In genomic region chr7:101837154-101837605, GRCm38 (mm10) we compare ENCODE assay signal across 8 mouse cellular contexts. TPM values are rescaled to one million over a fixed set of nuclear protein-coding genes. Genes with fewer than 3 reads are reported as not detected.
DNase-seq lines count a peak whose midpoint lies in the region; ATAC-seq and TF ChIP-seq lines count a peak whose summit lies in the region.

No protein-coding gene starts in this region.

- WGBS in forebrain, embryonic 12.5 days = under 1% methylated on average over 20 of the region's 20 CpGs
- WGBS in limb, embryonic 14.5 days = under 1% methylated on average over 20 of the region's 20 CpGs
- WGBS in stomach, embryonic 15.5 days = 1% methylated on average over 20 of the region's 20 CpGs

- intact Hi-C loops in left cerebral cortex, postnatal 14 days (cut with DNase I) = loop anchor here (5.0 kb wide), 1 partner anchor 160 kb away; no protein-coding TSS in a partner anchor

- H3K4me1 ChIP-seq in G1E (ENCODE audit: insufficient read depth, low read depth, low read length) = peaks cover 26% of the 10 kb centered on the region
- H3K4me1 ChIP-seq in forebrain, embryonic 12.5 days = peaks cover 53% of the 10 kb centered on the region
- H3K4me1 ChIP-seq in limb, embryonic 14.5 days (ENCODE audit: control insufficient read depth, insufficient read depth, low read length) = peaks cover 29% of the 10 kb centered on the region
- H3K4me1 ChIP-seq in stomach, embryonic 15.5 days = peaks cover 20% of the 10 kb centered on the region

- no peak for ATAC-seq in G1E (ENCODE audit: extremely low read depth, insufficient number of reproducible peaks, low FRiP score, poor library complexity, severe bottlenecking)
- peak; percentile 9 for ATAC-seq in forebrain, embryonic 12.5 days (ENCODE audit: low FRiP score)
- peak; percentile 4; the same call in 1 of the 2 replicates for ATAC-seq in limb, embryonic 14.5 days (ENCODE audit: low FRiP score, low read depth)
- ATAC-seq in stomach, embryonic 15.5 days (ENCODE audit: insufficient read depth, low FRiP score, low read depth) = no peak

- peak overlapping the region; percentile 80 for H3K4me3 ChIP-seq in G1E (ENCODE audit: low read depth, low read length)
- peak overlapping the region; percentile 82 for H3K4me3 ChIP-seq in forebrain, embryonic 12.5 days (replicated peaks)
- H3K4me3 ChIP-seq in limb, embryonic 14.5 days (replicated peaks; ENCODE audit: low read length) = peak overlapping the region; percentile 74
- peak overlapping the region; percentile 91 for H3K4me3 ChIP-seq in stomach, embryonic 15.5 days (replicated peaks)

- TF ChIP-seq POLR2A in limb, embryonic 14.5 days (IDR thresholded peaks at IDR 0.05; ENCODE audit: borderline replicate concordance, extremely low read depth, insufficient read depth, insufficient read length) = no peak

- H3K27me3 ChIP-seq in G1E (ENCODE audit: insufficient read depth, low read length) = peaks cover 15% of the 10 kb centered on the region
- no peaks in the 10 kb centered on the region for H3K27me3 ChIP-seq in forebrain, embryonic 12.5 days
- no peaks in the 10 kb centered on the region for H3K27me3 ChIP-seq in limb, embryonic 14.5 days (ENCODE audit: control insufficient read depth, insufficient read depth, low read length)
- H3K27me3 ChIP-seq in stomach, embryonic 15.5 days (replicated peaks) = no peaks in the 10 kb centered on the region

- no peaks in the 10 kb centered on the region for H3K9me3 ChIP-seq in G1E (replicated peaks)
- no peaks in the 10 kb centered on the region for H3K9me3 ChIP-seq in forebrain, embryonic 12.5 days
- no peaks in the 10 kb centered on the region for H3K9me3 ChIP-seq in limb, embryonic 14.5 days (ENCODE audit: control insufficient read depth, low read length)
- H3K9me3 ChIP-seq in stomach, embryonic 15.5 days = no peaks in the 10 kb centered on the region

- H3K27ac ChIP-seq in forebrain, embryonic 12.5 days = peak overlapping the region; percentile 89
- H3K27ac ChIP-seq in limb, embryonic 14.5 days (replicated peaks; ENCODE audit: low read depth, low read length) = peak overlapping the region; percentile 96
- peak overlapping the region; percentile 97 for H3K27ac ChIP-seq in stomach, embryonic 15.5 days

- peak; percentile 53 for DNase-seq in kidney, adult 9 months
- DNase-seq in kidney, postnatal 10 days = no peak
- no peak for DNase-seq in G1E (ENCODE audit: low spot score)
- DNase-seq in limb, embryonic 14.5 days (ENCODE audit: low spot score) = no peak
- no peak for DNase-seq in left cerebral cortex, postnatal 14 days (ENCODE audit: low spot score in 2 of 2)
- DNase-seq in left cerebral cortex, adult 8-10 months (ENCODE audit: low spot score in 2 of 2) = no peak

- TF ChIP-seq CTCF in G1E (IDR thresholded peaks at IDR 0.05; ENCODE audit: low read depth, low read length) = no peak

- H3K4me2 ChIP-seq in forebrain, embryonic 12.5 days = peak overlapping the region; percentile 90
- H3K4me2 ChIP-seq in limb, embryonic 14.5 days (replicated peaks; ENCODE audit: low read depth, low read length, severe bottlenecking) = peak overlapping the region; percentile 82
- peak overlapping the region; percentile 69 for H3K4me2 ChIP-seq in stomach, embryonic 15.5 days

- peak overlapping the region; percentile 96 for H3K9ac ChIP-seq in forebrain, embryonic 12.5 days
- H3K9ac ChIP-seq in limb, embryonic 14.5 days (ENCODE audit: low read depth, low read length, severe bottlenecking) = peak overlapping the region; percentile 95
- H3K9ac ChIP-seq in stomach, embryonic 15.5 days = peak overlapping the region; percentile 96

- H3K36me3 ChIP-seq in G1E (replicated peaks) = peaks cover 32% of the 10 kb centered on the region
- H3K36me3 ChIP-seq in forebrain, embryonic 12.5 days (replicated peaks) = peaks cover 20% of the 10 kb centered on the region
- H3K36me3 ChIP-seq in limb, embryonic 14.5 days (ENCODE audit: control insufficient read depth, insufficient read depth, low read length) = peaks cover 21% of the 10 kb centered on the region
- H3K36me3 ChIP-seq in stomach, embryonic 15.5 days = peaks cover 9% of the 10 kb centered on the region

RNA-seq across cellular contexts. Expression of gene Inppl1, which starts 0.8 kb away (rescaled TPM):
- 31.6 and 55.6 TPM in 2 replicates for total RNA-seq in G1E (2014; fragmentation: Nextera tagmentation)
- 41.0 and 43.2 TPM in 2 replicates for total RNA-seq in G1E (2017)
- 54.1 and 62.2 TPM in 2 replicates for polyA plus RNA-seq in G1E (2012)
- polyA plus RNA-seq in forebrain, embryonic 12.5 days (2016; fragmentation: Nextera tagmentation; extraction: Ambion mirVana) = 33.0 and 41.4 TPM in 2 replicates
- polyA plus RNA-seq in limb, embryonic 14.5 days (2012; rRNA removed) = 111 and 152 TPM in 2 replicates
- polyA plus RNA-seq in limb, embryonic 14.5 days (2014; fragmentation: Nextera tagmentation; extraction: Ambion mirVana) = 30.5 and 44.5 TPM in 2 replicates
- polyA plus RNA-seq in stomach, embryonic 15.5 days (2015; fragmentation: Nextera tagmentation; extraction: Ambion mirVana) = 39.7 and 49.4 TPM in 2 replicates
- total RNA-seq in left cerebral cortex, postnatal 14 days (2021) = 10 to 100 TPM; 23.0 to 27.3 TPM
- total RNA-seq in left cerebral cortex, adult 8-10 months (2022) = 10 to 100 TPM; 35.7 to 46.9 (median 42.6) TPM

RNA-seq across cellular contexts. Expression of gene Phox2a, which starts 19.1 kb away (rescaled TPM):
- not detected in 2 replicates for total RNA-seq in G1E (2014; fragmentation: Nextera tagmentation)
- 0.27 TPM in 1 of 2 replicates, not detected in the other for total RNA-seq in G1E (2017)
- not detected in 2 replicates for polyA plus RNA-seq in G1E (2012)
- polyA plus RNA-seq in forebrain, embryonic 12.5 days (2016; fragmentation: Nextera tagmentation; extraction: Ambion mirVana) = not detected in 2 replicates
- 0.13 and 0.41 TPM in 2 replicates for polyA plus RNA-seq in limb, embryonic 14.5 days (2012; rRNA removed)
- polyA plus RNA-seq in limb, embryonic 14.5 days (2014; fragmentation: Nextera tagmentation; extraction: Ambion mirVana) = 0.26 TPM in 1 of 2 replicates, not detected in the other
- polyA plus RNA-seq in stomach, embryonic 15.5 days (2015; fragmentation: Nextera tagmentation; extraction: Ambion mirVana) = 5.2 and 6.0 TPM in 2 replicates
- total RNA-seq in left cerebral cortex, postnatal 14 days (2021) = not detected
- total RNA-seq in left cerebral cortex, adult 8-10 months (2022) = under 1 TPM in 3 of 4 experiments, not detected in 1; 0.30 to 0.39 (median 0.30) TPM

RNA-seq across cellular contexts. Expression of gene Folr2, which starts 19.8 kb away (rescaled TPM):
- total RNA-seq in G1E (2014; fragmentation: Nextera tagmentation) (not detected in 2 replicates), G1E (2017) (not detected in 2 replicates)
- polyA plus RNA-seq in G1E (2012) = not detected in 2 replicates
- 1.4 and 1.9 TPM in 2 replicates for polyA plus RNA-seq in forebrain, embryonic 12.5 days (2016; fragmentation: Nextera tagmentation; extraction: Ambion mirVana)
- polyA plus RNA-seq in limb, embryonic 14.5 days (2012; rRNA removed) = 3.4 and 4.8 TPM in 2 replicates
- polyA plus RNA-seq in limb, embryonic 14.5 days (2014; fragmentation: Nextera tagmentation; extraction: Ambion mirVana) = 2.8 and 3.1 TPM in 2 replicates
- polyA plus RNA-seq in stomach, embryonic 15.5 days (2015; fragmentation: Nextera tagmentation; extraction: Ambion mirVana) = 1.7 and 2.0 TPM in 2 replicates
- total RNA-seq in left cerebral cortex, postnatal 14 days (2021) = under 1 TPM; 0.76 to 0.83 TPM
- under 1 TPM in 1 of 4 experiments, not detected in 3; 0.55 TPM for total RNA-seq in left cerebral cortex, adult 8-10 months (2022)

RNA-seq across cellular contexts. Expression of gene Anapc15, which starts 26.3 kb away (rescaled TPM):
- 55.6 and 63.3 TPM in 2 replicates for total RNA-seq in G1E (2014; fragmentation: Nextera tagmentation)
- total RNA-seq in G1E (2017) = 113 and 128 TPM in 2 replicates
- polyA plus RNA-seq in G1E (2012) = 20.2 and 20.5 TPM in 2 replicates
- 93.1 and 96.9 TPM in 2 replicates for polyA plus RNA-seq in forebrain, embryonic 12.5 days (2016; fragmentation: Nextera tagmentation; extraction: Ambion mirVana)
- 67.2 and 68.9 TPM in 2 replicates for polyA plus RNA-seq in limb, embryonic 14.5 days (2012; rRNA removed)
- polyA plus RNA-seq in limb, embryonic 14.5 days (2014; fragmentation: Nextera tagmentation; extraction: Ambion mirVana) = 44.7 and 60.5 TPM in 2 replicates
- polyA plus RNA-seq in stomach, embryonic 15.5 days (2015; fragmentation: Nextera tagmentation; extraction: Ambion mirVana) = 56.9 and 68.7 TPM in 2 replicates
- 10 to 100 TPM; 29.5 to 32.7 TPM for total RNA-seq in left cerebral cortex, postnatal 14 days (2021)
- 10 to 100 TPM; 30.0 to 45.4 (median 32.9) TPM for total RNA-seq in left cerebral cortex, adult 8-10 months (2022)

RNA-seq across cellular contexts. Expression of gene Folr1, which starts 33.4 kb away (rescaled TPM):
- total RNA-seq in G1E (2014; fragmentation: Nextera tagmentation) (not detected in 2 replicates), G1E (2017) (0.22 and 0.64 TPM in 2 replicates)
- polyA plus RNA-seq in G1E (2012) = not detected in 2 replicates
- polyA plus RNA-seq in forebrain, embryonic 12.5 days (2016; fragmentation: Nextera tagmentation; extraction: Ambion mirVana) = 5.5 and 8.2 TPM in 2 replicates
- 1.1 and 1.3 TPM in 2 replicates for polyA plus RNA-seq in limb, embryonic 14.5 days (2012; rRNA removed)
- 1.0 TPM in 1 of 2 replicates, not detected in the other for polyA plus RNA-seq in limb, embryonic 14.5 days (2014; fragmentation: Nextera tagmentation; extraction: Ambion mirVana)
- 18.5 and 22.7 TPM in 2 replicates for polyA plus RNA-seq in stomach, embryonic 15.5 days (2015; fragmentation: Nextera tagmentation; extraction: Ambion mirVana)
- total RNA-seq in left cerebral cortex, postnatal 14 days (2021) = 1 to 10 TPM; 4.2 to 5.7 TPM
- total RNA-seq in left cerebral cortex, adult 8-10 months (2022) = 1 to 10 TPM in 2 of 4 experiments, under 1 TPM in 2; 0.46 to 9.8 (median 1.2) TPM

Comparison
In these comparisons a context has a peak if more than half of its experiments do, and no peak if none do; other contexts are left out.
1. ATAC-seq: peak in forebrain, embryonic 12.5 days (single experiment) and limb, embryonic 14.5 days (single experiment); none in G1E (single experiment) and stomach, embryonic 15.5 days (single experiment).
2. Peak in every context shown above with its lines, with median percentiles within 50 percentile points of each other: H3K4me3 ChIP-seq, H3K27ac ChIP-seq, H3K4me2 ChIP-seq and H3K9ac ChIP-seq.